ENCODE assay signal across 24 mouse cellular contexts in genomic region chr5:98812380-98812779, GRCm38 (mm10). TPM values are rescaled to one million over a fixed set of nuclear protein-coding genes. Genes with fewer than 3 reads are reported as not detected.
"Had no signal": no experiment of that assay in that cellular context is flagged by ENCODE, and none has a peak within 500 bp of the region (broad histone marks: within the 10 kb centered on the region; RNA-seq: fewer than 3 reads in every experiment).

No protein-coding gene starts in this region.

- H3K36me3 ChIP-seq: liver, embryonic 13.5 days; liver, embryonic 15.5 days; lung, embryonic 15.5 days; midbrain, embryonic 10.5 days; midbrain, embryonic 12.5 days; neural tube, embryonic 13.5 days; neural tube, embryonic 15.5 days; stomach, embryonic 15.5 days had no signal

- H3K9me3 ChIP-seq: liver, embryonic 13.5 days; liver, embryonic 15.5 days; lung, embryonic 15.5 days; stomach, embryonic 15.5 days had no signal

- H3K9ac ChIP-seq: liver, embryonic 13.5 days; liver, embryonic 15.5 days; liver, postnatal 0 days; lung, embryonic 15.5 days; midbrain, embryonic 12.5 days; neural tube, embryonic 13.5 days; neural tube, embryonic 15.5 days; stomach, embryonic 15.5 days had no signal

- H3K4me3 ChIP-seq: liver, embryonic 13.5 days; liver, embryonic 15.5 days; lung, embryonic 15.5 days; midbrain, embryonic 10.5 days; midbrain, embryonic 12.5 days; myocyte; neural tube, embryonic 13.5 days; neural tube, embryonic 15.5 days; stomach, embryonic 15.5 days had no signal

- ATAC-seq: liver, postnatal 0 days; midbrain, embryonic 16.5 days had no signal

- H3K27ac ChIP-seq: liver, embryonic 13.5 days; liver, embryonic 15.5 days; lung, embryonic 15.5 days; midbrain, embryonic 10.5 days; midbrain, embryonic 12.5 days; neural tube, embryonic 13.5 days; neural tube, embryonic 15.5 days; stomach, embryonic 15.5 days; stomach, postnatal 0 days had no signal

- H3K27me3 ChIP-seq: liver, embryonic 13.5 days; liver, embryonic 15.5 days; lung, embryonic 15.5 days; midbrain, embryonic 12.5 days; neural tube, embryonic 13.5 days; neural tube, embryonic 15.5 days; stomach, embryonic 15.5 days had no signal

- H3K4me1 ChIP-seq: liver, embryonic 13.5 days; liver, embryonic 15.5 days; lung, embryonic 15.5 days; midbrain, embryonic 10.5 days; midbrain, embryonic 12.5 days; neural tube, embryonic 13.5 days; neural tube, embryonic 15.5 days; stomach, embryonic 15.5 days had no signal

- H3K4me2 ChIP-seq: liver, embryonic 11.5 days; liver, embryonic 13.5 days; liver, embryonic 15.5 days; lung, embryonic 15.5 days; midbrain, embryonic 12.5 days; neural tube, embryonic 13.5 days; neural tube, embryonic 15.5 days; stomach, embryonic 15.5 days had no signal

- DNase-seq: liver; liver, embryonic 13.5 days; liver, postnatal 0 days; midbrain, embryonic 14.5 days; retina, postnatal 1 day; right cerebral cortex, adult 18-20 months; right cerebral cortex, postnatal 25 days; right cerebral cortex, postnatal 4 days; spleen, adult 18-20 months; thymus, adult 2 months; thymus, postnatal 25 days; thymus, postnatal 4 days had no signal

RNA-seq across cellular contexts. Expression of gene Bmp3, which starts 41.8 kb away (rescaled TPM):
- polyA plus RNA-seq: liver, postnatal 0 days; myocyte; testis, adult 2 months had no signal
